Mouse (Mus musculus): ENCODE results near the gene Slc51a. TPM values are rescaled to one million over a fixed set of nuclear protein-coding genes. Genes with fewer than 3 reads are reported as not detected.

The Slc51a gene
- polyA plus RNA-seq, 1 experiment from 2014 or later, result 1.3 TPM

DNA sequence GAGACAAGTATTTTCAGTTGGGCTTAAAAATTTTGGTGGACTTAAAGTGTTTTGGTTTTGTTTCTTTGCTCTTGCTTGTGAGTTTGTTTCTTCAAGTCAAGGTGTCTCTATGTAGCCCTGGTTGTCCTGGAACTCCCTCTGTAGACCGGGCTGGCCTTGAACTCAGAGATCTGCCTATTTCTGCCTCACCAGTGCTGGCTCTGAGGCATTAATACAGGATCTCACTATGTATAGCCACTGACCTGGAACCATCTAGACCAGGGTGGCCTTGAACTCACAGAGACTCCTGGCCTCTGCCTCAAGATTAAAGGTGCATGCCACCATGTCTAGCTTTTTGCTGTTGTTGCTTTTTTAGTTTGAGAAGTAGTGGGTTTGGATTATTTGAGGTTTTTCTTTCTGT lies 55.8 kb downstream of the Slc51a start:
- H3K27ac ChIP-seq (ENCODE audit: low read length), result peak overlapping the region; percentile 95
- H3K9me3 ChIP-seq (replicated peaks; ENCODE audit: control insufficient read depth, low read length), result no peaks in the 10 kb centered on the region
- H3K36me3 ChIP-seq (ENCODE audit: control insufficient read depth, insufficient read depth), result no peaks in the 10 kb centered on the region
- peak overlapping the region; percentile 93 for H3K4me3 ChIP-seq (ENCODE audit: low read depth, low read length)
- peak overlapping the region; percentile 60 for H3K4me2 ChIP-seq (ENCODE audit: low read depth, low read length)
- peaks cover 35% of the 10 kb centered on the region for H3K4me1 ChIP-seq (ENCODE audit: control insufficient read depth, low read depth, low read length)
- peak overlapping the region; percentile 98 for H3K9ac ChIP-seq (ENCODE audit: low read depth, low read length)
- ATAC-seq (ENCODE audit: low read depth), result no peak
- WGBS (ENCODE audit: insufficient replicate concordance), result 75% methylated on average over 1 of the region's 1 CpGs
- H3K27me3 ChIP-seq (ENCODE audit: control insufficient read depth, insufficient read depth, low read depth, low read length), result no peaks in the 10 kb centered on the region

DNA sequence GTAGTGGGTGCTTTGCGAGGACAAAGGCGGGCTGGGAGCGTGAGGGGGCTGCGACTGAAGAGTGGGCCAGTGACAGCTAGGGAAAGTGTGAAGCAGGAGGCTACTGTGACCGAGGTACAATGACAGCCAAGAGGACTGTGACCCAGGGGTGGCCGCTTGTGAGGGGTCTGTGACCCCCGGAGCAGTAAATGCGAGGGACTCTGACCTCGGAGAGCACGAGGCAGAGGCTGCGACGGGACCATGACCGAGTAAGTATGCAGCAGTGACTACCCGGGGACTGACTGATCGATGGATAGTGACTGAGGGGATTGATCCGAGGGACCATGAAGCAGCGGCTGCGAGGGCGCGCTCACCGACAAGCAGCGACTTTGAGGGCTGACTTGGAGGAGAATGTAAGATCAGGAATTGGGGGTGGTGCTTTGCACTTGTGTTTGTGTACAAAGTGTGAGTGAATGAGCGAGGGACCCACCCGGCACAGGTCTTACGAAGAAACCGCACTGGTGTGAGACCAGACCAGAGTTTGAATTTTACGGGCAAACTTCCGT lies 56.6 kb downstream of the Slc51a start:
- Histone ChIP-seq H3K9ac (ENCODE audit: low read depth, low read length) (peak overlapping the region; percentile 98), H3K4me3 (ENCODE audit: low read depth, low read length) (peak overlapping the region; percentile 93), H3K4me2 (ENCODE audit: low read depth, low read length) (peak overlapping the region; percentile 60), H3K4me1 (ENCODE audit: control insufficient read depth, low read depth, low read length) (peaks cover 34% of the 10 kb centered on the region), H3K27me3 (ENCODE audit: control insufficient read depth, insufficient read depth, low read depth, low read length) (no peaks in the 10 kb centered on the region), H3K36me3 (ENCODE audit: control insufficient read depth, insufficient read depth) (no peaks in the 10 kb centered on the region), H3K9me3 (replicated peaks; ENCODE audit: control insufficient read depth, low read length) (no peaks in the 10 kb centered on the region), H3K27ac (ENCODE audit: low read length) (peak overlapping the region; percentile 95)
- 1% methylated on average over 28 of the region's 28 CpGs for WGBS (ENCODE audit: insufficient replicate concordance)
- peak; percentile 60 for ATAC-seq (ENCODE audit: low read depth)

GRCm38 (mm10) chr16:32430474-32431046 lies 57.1 kb downstream of the Slc51a start, which contains the start of gene Pcyt1a:
TSS of gene Pcyt1a (plus strand) at chr16:32430921.
- Histone ChIP-seq H3K27me3 (ENCODE audit: control insufficient read depth, insufficient read depth, low read depth, low read length) (no peaks in the 10 kb centered on the region), H3K27ac (ENCODE audit: low read length) (peak within 1 kb of the TSS; percentile 95), H3K4me2 (ENCODE audit: low read depth, low read length) (peak within 1 kb of the TSS; percentile 60), H3K36me3 (ENCODE audit: control insufficient read depth, insufficient read depth) (no peaks in the 10 kb centered on the region), H3K9ac (ENCODE audit: low read depth, low read length) (peak within 1 kb of the TSS; percentile 98), H3K4me3 (ENCODE audit: low read depth, low read length) (peak within 1 kb of the TSS; percentile 93), H3K4me1 (ENCODE audit: control insufficient read depth, low read depth, low read length) (peaks cover 31% of the 10 kb centered on the region), H3K9me3 (replicated peaks; ENCODE audit: control insufficient read depth, low read length) (no peaks in the 10 kb centered on the region)
- ATAC-seq (ENCODE audit: low read depth), result peak; percentile 94
- under 1% methylated on average over 54 of the region's 54 CpGs for WGBS (ENCODE audit: insufficient replicate concordance)

DNA sequence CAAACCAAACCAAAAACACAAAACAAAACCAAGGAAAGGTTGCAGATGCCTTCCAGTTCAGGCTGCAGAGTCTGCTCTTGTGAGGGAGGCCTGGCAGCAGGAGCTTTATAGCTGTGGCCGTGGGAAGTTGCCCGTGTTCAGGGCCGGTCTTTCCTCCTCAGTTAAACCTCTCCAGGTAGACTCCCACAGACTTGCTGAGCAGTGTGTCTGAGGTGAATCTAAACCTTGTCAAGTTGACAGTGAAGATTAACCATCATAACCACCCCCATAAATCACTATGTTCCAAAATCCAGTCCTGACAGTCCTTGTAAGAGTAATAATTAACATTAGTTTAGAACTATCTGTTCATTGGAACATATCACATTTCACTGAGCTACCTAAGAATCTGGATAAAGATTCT lies 60.2 kb downstream of the Slc51a start:
- WGBS (ENCODE audit: insufficient replicate concordance), result 77% methylated on average over 3 of the region's 3 CpGs
- no peak for ATAC-seq (ENCODE audit: low read depth)
- Histone ChIP-seq H3K27me3 (ENCODE audit: control insufficient read depth, insufficient read depth, low read depth, low read length) (no peaks in the 10 kb centered on the region), H3K9me3 (replicated peaks; ENCODE audit: control insufficient read depth, low read length) (no peaks in the 10 kb centered on the region), H3K36me3 (ENCODE audit: control insufficient read depth, insufficient read depth) (no peaks in the 10 kb centered on the region), H3K9ac (ENCODE audit: low read depth, low read length) (no peak overlapping the region), H3K4me1 (ENCODE audit: control insufficient read depth, low read depth, low read length) (peaks cover 13% of the 10 kb centered on the region), H3K4me3 (ENCODE audit: low read depth, low read length) (no peak overlapping the region), H3K27ac (ENCODE audit: low read length) (no peak overlapping the region), H3K4me2 (ENCODE audit: low read depth, low read length) (no peak overlapping the region)

Other genes starting within 250 kb of the Slc51a start
- 1.5 and 1.6 TPM in 2 replicates for gene Fbxo45, start 240.7 kb downstream of the Slc51a start, polyA plus RNA-seq (2015; fragmentation: Nextera tagmentation; extraction: Ambion mirVana)
- 9.8 and 11.4 TPM in 2 replicates for gene Wdr53, start 240.7 kb downstream of the Slc51a start, polyA plus RNA-seq (2015; fragmentation: Nextera tagmentation; extraction: Ambion mirVana)
- not detected in 2 replicates for gene Smco1, start 216.4 kb downstream of the Slc51a start, polyA plus RNA-seq (2015; fragmentation: Nextera tagmentation; extraction: Ambion mirVana)
- gene Rnf168, start 210.4 kb downstream of the Slc51a start, polyA plus RNA-seq (2015; fragmentation: Nextera tagmentation; extraction: Ambion mirVana), result 10.9 and 11.9 TPM in 2 replicates
- 10.2 TPM in 2 replicates for gene Ubxn7, start 155.6 kb downstream of the Slc51a start, polyA plus RNA-seq (2015; fragmentation: Nextera tagmentation; extraction: Ambion mirVana)
- gene Tm4sf19, start 87.4 kb downstream of the Slc51a start, polyA plus RNA-seq (2015; fragmentation: Nextera tagmentation; extraction: Ambion mirVana), result not detected in 2 replicates
- 4.8 and 5.0 TPM in 2 replicates for gene Tctex1d2, start 68.2 kb downstream of the Slc51a start, polyA plus RNA-seq (2015; fragmentation: Nextera tagmentation; extraction: Ambion mirVana)
- gene Pcyt1a, start 57.0 kb downstream of the Slc51a start, polyA plus RNA-seq (2015; fragmentation: Nextera tagmentation; extraction: Ambion mirVana), result 38.1 and 42.1 TPM in 2 replicates
- not detected in 2 replicates for gene Zdhhc19, start 8.4 kb upstream of the Slc51a start, polyA plus RNA-seq (2015; fragmentation: Nextera tagmentation; extraction: Ambion mirVana)
- 317 and 331 TPM in 2 replicates for gene Tfrc, start 121.0 kb upstream of the Slc51a start, polyA plus RNA-seq (2015; fragmentation: Nextera tagmentation; extraction: Ambion mirVana)
- gene Tnk2, start 156.0 kb upstream of the Slc51a start, polyA plus RNA-seq (2015; fragmentation: Nextera tagmentation; extraction: Ambion mirVana), result 2.7 and 2.8 TPM in 2 replicates
- 0.70 and 0.78 TPM in 2 replicates for gene Muc4, start 248.0 kb upstream of the Slc51a start, polyA plus RNA-seq (2015; fragmentation: Nextera tagmentation; extraction: Ambion mirVana)